ENCODE assay signal across 8 mouse cellular contexts in the genomic region with DNA sequence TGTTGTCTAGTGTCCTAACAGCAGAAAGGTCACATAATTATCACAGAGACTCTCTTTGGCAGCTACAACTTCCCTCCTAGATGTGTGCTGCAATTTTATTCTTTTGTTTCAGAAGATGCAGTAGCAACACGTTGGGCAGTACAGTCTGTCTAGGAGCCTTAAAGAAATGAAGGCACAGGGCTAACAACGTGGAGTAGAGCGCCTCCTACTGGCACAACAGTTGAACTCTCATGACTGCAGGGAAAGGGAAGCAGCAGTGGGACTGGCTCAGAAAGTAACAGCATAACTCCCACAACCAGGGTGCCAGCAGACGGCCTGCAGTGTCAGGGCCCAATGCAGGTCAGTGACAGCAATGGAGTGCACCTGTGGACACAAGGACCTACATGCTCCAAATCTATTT. TPM values are rescaled to one million over a fixed set of nuclear protein-coding genes. Genes with fewer than 3 reads are reported as not detected.
DNase-seq lines count a peak whose midpoint lies in the region; ATAC-seq and TF ChIP-seq lines count a peak whose summit lies in the region.

No protein-coding gene starts in this region.

- peaks cover 20% of the 10 kb centered on the region for H3K36me3 ChIP-seq in forebrain, embryonic 13.5 days (ENCODE audit: poor library complexity, severe bottlenecking)
- peaks cover 9% of the 10 kb centered on the region; the same call in 1 of the 2 replicates for H3K36me3 ChIP-seq in lung, embryonic 14.5 days (ENCODE audit: insufficient read depth)
- H3K36me3 ChIP-seq in thymus, adult 2 months (ENCODE audit: control insufficient read depth, insufficient read depth, low read length), result peaks cover 21% of the 10 kb centered on the region; the same call in 1 of the 2 replicates

- WGBS in forebrain, embryonic 13.5 days, result 0% methylated on average over 4 of the region's 4 CpGs
- WGBS in lung, embryonic 14.5 days, result 5% methylated on average over 4 of the region's 4 CpGs
- 26% methylated on average over 4 of the region's 4 CpGs for WGBS in thymus, adult 2 months

- H3K4me1 ChIP-seq in forebrain, embryonic 13.5 days, result 0 out of 2 replicates have a peak, but pooled peaks cover 3% of the 10 kb centered on the region
- no peaks in the 10 kb centered on the region for H3K4me1 ChIP-seq in lung, embryonic 14.5 days (ENCODE audit: insufficient read depth)
- no peaks in the 10 kb centered on the region for H3K4me1 ChIP-seq in thymus, adult 2 months (replicated peaks; ENCODE audit: control insufficient read depth, insufficient read depth, low read length)

- TF ChIP-seq CTCF in lung, embryonic 14.5 days (IDR thresholded peaks at IDR 0.05; ENCODE audit: low read depth), result peak; percentile 97
- peak; percentile 45; the same call in 1 of the 2 replicates for TF ChIP-seq CTCF in thymus, adult 2 months (IDR thresholded peaks at IDR 0.05; ENCODE audit: borderline replicate concordance, control insufficient read depth, extremely low read depth, insufficient read depth, low read length, poor library complexity)

- TF ChIP-seq POLR2A in thymus, adult 2 months (IDR thresholded peaks at IDR 0.05; ENCODE audit: control insufficient read depth, extremely low read depth, insufficient read depth, low read length, poor library complexity), result no peak

- H3K27ac ChIP-seq in forebrain, embryonic 13.5 days, result no peak overlapping the region
- H3K27ac ChIP-seq in lung, embryonic 14.5 days (ENCODE audit: low read depth), result no peak overlapping the region
- no peak overlapping the region for H3K27ac ChIP-seq in thymus, adult 2 months (ENCODE audit: control insufficient read depth, insufficient read depth, low read length)

- H3K9me3 ChIP-seq in forebrain, embryonic 13.5 days (replicated peaks), result no peaks in the 10 kb centered on the region
- H3K9me3 ChIP-seq in lung, embryonic 14.5 days (ENCODE audit: low read depth, low read length), result no peaks in the 10 kb centered on the region

- no peak overlapping the region for H3K4me2 ChIP-seq in forebrain, embryonic 13.5 days
- no peak overlapping the region for H3K4me2 ChIP-seq in lung, embryonic 14.5 days

- H3K27me3 ChIP-seq in forebrain, embryonic 13.5 days, result no peaks in the 10 kb centered on the region
- no peaks in the 10 kb centered on the region for H3K27me3 ChIP-seq in lung, embryonic 14.5 days (ENCODE audit: insufficient read depth, low read length)
- no peaks in the 10 kb centered on the region for H3K27me3 ChIP-seq in thymus, adult 2 months (ENCODE audit: control insufficient read depth, insufficient read depth, low read length)

- peak; percentile 88 for ATAC-seq in forebrain, embryonic 13.5 days
- ATAC-seq in hematopoietic stem cell, adult 5-6 weeks (replicated peaks in 1 of 2; ENCODE audit: insufficient read depth in 1 of 2, low FRiP score in 2 of 2, low TSS enrichment in 1 of 2, low read depth in 1 of 2, poor library complexity in 2 of 2, severe bottlenecking in 2 of 2), result peak; percentile 55 to 92; a peak in 2 of 4 replicates
- ATAC-seq in lung, embryonic 14.5 days (ENCODE audit: insufficient read depth), result peak; percentile 73

- no peak overlapping the region for H3K4me3 ChIP-seq in forebrain, embryonic 13.5 days
- H3K4me3 ChIP-seq in lung, embryonic 14.5 days (ENCODE audit: low read depth, low read length), result no peak overlapping the region
- H3K4me3 ChIP-seq in thymus, adult 2 months (ENCODE audit: control insufficient read depth, insufficient read depth, low read length), result no peak overlapping the region

- no peak overlapping the region for H3K9ac ChIP-seq in forebrain, embryonic 13.5 days
- no peak overlapping the region for H3K9ac ChIP-seq in lung, embryonic 14.5 days

- peak; percentile 81 for DNase-seq in ES-CJ7 (ENCODE audit: low read depth, low spot score)
- DNase-seq in c-Kit-positive CD71-positive TER-119-negative erythroid progenitor cells, embryonic 14.5 days (ENCODE audit: low read depth), result peak; percentile 45
- peak; percentile 28 to 74 for DNase-seq in layer of hippocampus, adult 18-20 months (ENCODE audit: low spot score in 2 of 2)
- DNase-seq in lung, embryonic 14.5 days, result peak; percentile 93
- peak; percentile 17 for DNase-seq in ovary, adult 18-20 months (ENCODE audit: low spot score)
- peak; percentile 60 for DNase-seq in thymus, adult 2 months

RNA-seq across cellular contexts. Expression of gene Aftph, which starts 50.4 kb away (rescaled TPM):
- 34.0 and 35.8 TPM in 2 replicates for polyA plus RNA-seq in forebrain, embryonic 13.5 days (2015; fragmentation: Nextera tagmentation; extraction: Ambion mirVana)
- total RNA-seq in hematopoietic stem cell, adult 5-6 weeks (2017), result 78.4 and 89.6 TPM in 2 replicates
- total RNA-seq in layer of hippocampus, adult 18-20 months (2021), result 10 to 100 TPM; 83.0 to 90.9 TPM
- 20.4 and 20.8 TPM in 2 replicates for polyA plus RNA-seq in lung, embryonic 14.5 days (2014; fragmentation: Nextera tagmentation; extraction: Ambion mirVana)
- polyA plus RNA-seq in thymus, adult 2 months (2012; rRNA removed), result 68.2 and 91.9 TPM in 2 replicates

Comparison
In these comparisons a context has a peak if more than half of its experiments do, and no peak if none do; other contexts are left out.
1. DNase-seq: peak in every context shown above with its lines; median percentile 93 in lung, embryonic 14.5 days; 81 in ES-CJ7; 60 in thymus, adult 2 months; 51 in layer of hippocampus, adult 18-20 months; 45 in c-Kit-positive CD71-positive TER-119-negative erythroid progenitor cells, embryonic 14.5 days; 17 in ovary, adult 18-20 months.